Comparison of ENCODE assay signal across 13 mouse cellular contexts in the genomic region with DNA sequence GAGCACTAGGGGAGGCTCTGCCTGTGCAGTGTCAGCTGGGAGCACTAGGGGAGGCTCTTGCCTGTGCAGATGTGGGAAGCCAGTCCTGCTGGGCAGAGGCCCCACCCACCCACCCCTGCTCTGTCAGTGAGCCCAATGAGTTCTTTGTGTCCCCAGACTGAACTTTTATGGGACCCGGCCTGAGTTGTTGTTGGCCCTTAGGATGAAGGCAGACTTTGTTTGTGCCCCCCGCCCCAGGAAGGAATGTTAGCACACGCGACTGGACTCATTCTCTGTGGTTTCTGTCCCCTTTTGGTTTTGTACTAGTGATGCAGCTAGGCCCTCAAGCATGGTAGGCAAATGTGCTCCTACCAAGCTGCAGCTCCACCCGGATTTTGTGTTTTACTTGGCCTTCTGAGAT. TPM values are rescaled to one million over a fixed set of nuclear protein-coding genes. Genes with fewer than 3 reads are reported as not detected.
"Had no signal": no experiment of that assay in that cellular context is flagged by ENCODE, and none has a peak within 500 bp of the region (broad histone marks: within the 10 kb centered on the region; RNA-seq: fewer than 3 reads in every experiment).

No protein-coding gene starts in this region.

- DNase-seq: retina, postnatal 1 day; right cerebral cortex, adult 18-20 months; right cerebral cortex, postnatal 14 days; right cerebral cortex, postnatal 25 days; right cerebral cortex, postnatal 4 days; spleen, adult 18-20 months; thymus, adult 18-20 months; thymus, adult 2 months; thymus, postnatal 14 days; thymus, postnatal 25 days; thymus, postnatal 36 days; thymus, postnatal 4 days had no signal

RNA-seq across cellular contexts. Expression of a gene that starts 32.2 kb away (rescaled TPM):
- total RNA-seq: neutrophil, adult 5-6 weeks had no signal
